Mouse (Mus musculus): ENCODE results near the gene Acp1. TPM values are rescaled to one million over a fixed set of nuclear protein-coding genes. Genes with fewer than 3 reads are reported as not detected.

Acp1 gene
- polyA plus RNA-seq, 1 experiment from 2014 or later = 124 TPM

DNA sequence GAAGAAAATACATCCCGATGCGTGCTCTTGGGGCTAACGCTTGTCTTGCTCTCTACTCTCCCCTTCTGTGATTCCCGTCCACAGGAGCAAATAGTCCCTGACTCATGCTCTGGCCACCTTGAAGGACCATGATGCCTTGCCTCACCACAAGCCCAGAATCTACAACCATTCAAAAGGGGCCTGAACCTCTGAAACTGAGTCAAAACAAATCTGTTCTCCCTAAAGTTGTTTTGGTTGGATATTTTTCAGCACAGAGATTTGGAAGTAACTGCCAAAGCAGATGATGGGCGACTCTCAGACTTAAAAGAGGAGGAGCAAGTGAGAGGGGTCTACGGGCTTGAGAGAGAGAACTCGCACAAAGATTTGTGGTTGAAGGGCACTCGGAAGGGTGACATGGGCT is 529 bp downstream of the Acp1 start:
- H3K9ac ChIP-seq (replicated peaks; ENCODE audit: low read depth, low read length) = peak overlapping the region; percentile 87
- H3K4me1 ChIP-seq (replicated peaks; ENCODE audit: control insufficient read depth, insufficient read depth, low read length) = peaks cover 15% of the 10 kb centered on the region
- peak overlapping the region; percentile 94 for H3K4me2 ChIP-seq (ENCODE audit: low read length)
- H3K36me3 ChIP-seq (ENCODE audit: control insufficient read depth, insufficient read depth) = no peaks in the 10 kb centered on the region
- H3K4me3 ChIP-seq (replicated peaks; ENCODE audit: low read length) = peak overlapping the region; percentile 84
- peak overlapping the region; percentile 58 for H3K27ac ChIP-seq (ENCODE audit: low read length)
- WGBS = 17% methylated on average over 8 of the region's 8 CpGs
- no peaks in the 10 kb centered on the region for H3K27me3 ChIP-seq (replicated peaks; ENCODE audit: control insufficient read depth, insufficient read depth, low read length)
- no peaks in the 10 kb centered on the region for H3K9me3 ChIP-seq (ENCODE audit: control insufficient read depth, low read length)
- ATAC-seq = no peak

GRCm38 (mm10) chr12:30909881-30910280 is 1.5 kb downstream of the Acp1 start:
- no peak for ATAC-seq
- H3K4me3 ChIP-seq (replicated peaks; ENCODE audit: low read length) = no peak overlapping the region
- no peak overlapping the region for H3K9ac ChIP-seq (replicated peaks; ENCODE audit: low read depth, low read length)
- H3K36me3 ChIP-seq (ENCODE audit: control insufficient read depth, insufficient read depth) = no peaks in the 10 kb centered on the region
- WGBS = 94% methylated on average over 2 of the region's 2 CpGs
- H3K9me3 ChIP-seq (ENCODE audit: control insufficient read depth, low read length) = no peaks in the 10 kb centered on the region
- no peaks in the 10 kb centered on the region for H3K27me3 ChIP-seq (replicated peaks; ENCODE audit: control insufficient read depth, insufficient read depth, low read length)
- H3K4me1 ChIP-seq (replicated peaks; ENCODE audit: control insufficient read depth, insufficient read depth, low read length) = peaks cover 15% of the 10 kb centered on the region
- no peak overlapping the region for H3K4me2 ChIP-seq (ENCODE audit: low read length)
- H3K27ac ChIP-seq (ENCODE audit: low read length) = no peak overlapping the region

DNA sequence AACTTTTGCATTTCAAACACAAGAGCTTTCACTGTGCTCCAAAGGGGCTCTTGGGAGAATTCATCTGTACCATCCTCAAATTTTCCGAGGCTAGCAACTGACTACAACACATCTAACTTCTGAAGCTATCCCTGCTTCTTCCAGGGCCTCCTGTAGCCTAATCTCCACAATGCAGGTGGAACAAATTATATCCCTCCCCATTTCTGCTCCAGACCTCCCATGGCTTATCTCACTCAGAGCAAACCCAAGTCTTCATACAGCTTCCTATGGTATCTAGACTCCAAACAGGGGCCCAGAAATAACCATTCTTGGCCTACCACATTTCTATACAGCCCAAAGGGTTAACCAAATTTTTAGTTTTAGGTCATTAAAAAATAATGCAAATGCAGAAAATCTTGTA is 2.7 kb downstream of the Acp1 start:
- WGBS = 88% methylated on average over 1 of the region's 1 CpGs
- Histone ChIP-seq H3K27me3 (replicated peaks; ENCODE audit: control insufficient read depth, insufficient read depth, low read length) (no peaks in the 10 kb centered on the region), H3K9ac (replicated peaks; ENCODE audit: low read depth, low read length) (no peak overlapping the region), H3K4me2 (ENCODE audit: low read length) (no peak overlapping the region), H3K36me3 (ENCODE audit: control insufficient read depth, insufficient read depth) (peaks cover 1% of the 10 kb centered on the region), H3K4me3 (replicated peaks; ENCODE audit: low read length) (no peak overlapping the region), H3K9me3 (ENCODE audit: control insufficient read depth, low read length) (no peaks in the 10 kb centered on the region), H3K27ac (ENCODE audit: low read length) (no peak overlapping the region), H3K4me1 (replicated peaks; ENCODE audit: control insufficient read depth, insufficient read depth, low read length) (peaks cover 15% of the 10 kb centered on the region)
- no peak for ATAC-seq

DNA sequence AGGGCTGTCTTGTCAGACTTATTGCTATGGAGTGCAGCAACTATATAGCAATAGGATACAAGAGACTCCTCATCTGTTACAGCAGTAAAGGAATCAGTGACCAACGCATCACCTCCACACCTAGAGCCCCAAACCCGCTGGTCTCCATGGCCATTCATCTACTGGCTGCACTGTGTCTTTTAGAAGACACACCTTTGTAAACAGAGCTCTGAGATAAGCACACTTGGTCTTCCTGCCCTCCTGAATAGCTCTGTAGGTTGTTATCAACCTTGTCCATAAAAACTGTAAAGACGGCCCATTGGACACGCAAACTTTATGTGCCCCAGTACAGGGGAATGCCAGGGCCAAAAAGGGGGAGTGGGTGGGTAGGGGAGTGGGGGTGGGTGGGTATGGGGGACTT is 14.3 kb downstream of the Acp1 start:
- WGBS = 95% methylated on average over 4 of the region's 4 CpGs

GRCm38 (mm10) chr12:30891438-30891837 is 20.0 kb downstream of the Acp1 start:
- WGBS = 87% methylated on average over 7 of the region's 7 CpGs
- ATAC-seq = no peak

More for the DNA sequence above, 14.3 kb downstream of the Acp1 start:
- Histone ChIP-seq H3K4me3 (replicated peaks; ENCODE audit: low read length) (no peak overlapping the region), H3K9me3 (ENCODE audit: control insufficient read depth, low read length) (no peaks in the 10 kb centered on the region), H3K4me2 (ENCODE audit: low read length) (no peak overlapping the region), H3K36me3 (ENCODE audit: control insufficient read depth, insufficient read depth) (no peaks in the 10 kb centered on the region), H3K27ac (ENCODE audit: low read length) (no peak overlapping the region), H3K4me1 (replicated peaks; ENCODE audit: control insufficient read depth, insufficient read depth, low read length) (no peaks in the 10 kb centered on the region), H3K27me3 (replicated peaks; ENCODE audit: control insufficient read depth, insufficient read depth, low read length) (no peaks in the 10 kb centered on the region), H3K9ac (replicated peaks; ENCODE audit: low read depth, low read length) (no peak overlapping the region)
- ATAC-seq = no peak

GRCm38 (mm10) chr12:30890067-30890466 is 21.3 kb downstream of the Acp1 start:
- Histone ChIP-seq H3K4me3 (replicated peaks; ENCODE audit: low read length) (no peak overlapping the region), H3K27me3 (replicated peaks; ENCODE audit: control insufficient read depth, insufficient read depth, low read length) (peaks cover 17% of the 10 kb centered on the region)
- WGBS = 46% methylated on average over 5 of the region's 5 CpGs

More at GRCm38 (mm10) chr12:30891438-30891837, 20.0 kb downstream of the Acp1 start:
- Histone ChIP-seq H3K36me3 (ENCODE audit: control insufficient read depth, insufficient read depth) (no peaks in the 10 kb centered on the region), H3K27ac (ENCODE audit: low read length) (no peak overlapping the region), H3K9me3 (ENCODE audit: control insufficient read depth, low read length) (no peaks in the 10 kb centered on the region), H3K4me1 (replicated peaks; ENCODE audit: control insufficient read depth, insufficient read depth, low read length) (no peaks in the 10 kb centered on the region), H3K4me2 (ENCODE audit: low read length) (no peak overlapping the region), H3K4me3 (replicated peaks; ENCODE audit: low read length) (no peak overlapping the region), H3K9ac (replicated peaks; ENCODE audit: low read depth, low read length) (no peak overlapping the region), H3K27me3 (replicated peaks; ENCODE audit: control insufficient read depth, insufficient read depth, low read length) (peaks cover 6% of the 10 kb centered on the region; the same call in 1 of the 2 replicates)

DNA sequence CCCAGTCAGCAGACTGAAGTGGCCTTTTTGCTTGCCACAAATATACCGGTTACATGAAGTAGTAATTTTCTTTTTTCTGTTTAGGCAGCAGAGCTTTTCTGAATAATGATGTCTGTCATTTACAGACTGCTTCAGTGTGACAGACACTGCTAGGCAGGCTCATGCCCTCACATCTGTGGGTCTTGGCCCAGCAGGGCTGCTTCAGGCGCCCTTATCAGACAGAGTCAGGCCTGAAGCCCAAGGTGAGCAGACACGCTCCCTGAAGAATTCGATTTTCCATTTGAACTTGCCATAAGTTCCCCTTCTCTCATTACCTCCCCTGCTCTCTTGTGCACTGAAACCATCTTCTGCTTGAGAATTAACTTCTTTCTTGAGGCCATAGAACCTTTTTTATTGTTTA is 23.4 kb downstream of the Acp1 start:
- Histone ChIP-seq H3K4me3 (replicated peaks; ENCODE audit: low read length) (no peak overlapping the region), H3K27me3 (replicated peaks; ENCODE audit: control insufficient read depth, insufficient read depth, low read length) (peaks cover 35% of the 10 kb centered on the region), H3K9me3 (ENCODE audit: control insufficient read depth, low read length) (no peaks in the 10 kb centered on the region), H3K27ac (ENCODE audit: low read length) (no peak overlapping the region), H3K36me3 (ENCODE audit: control insufficient read depth, insufficient read depth) (no peaks in the 10 kb centered on the region), H3K4me1 (replicated peaks; ENCODE audit: control insufficient read depth, insufficient read depth, low read length) (peaks cover 12% of the 10 kb centered on the region), H3K4me2 (ENCODE audit: low read length) (no peak overlapping the region), H3K9ac (replicated peaks; ENCODE audit: low read depth, low read length) (no peak overlapping the region)
- 84% methylated on average over 4 of the region's 4 CpGs for WGBS
- ATAC-seq = no peak

More at GRCm38 (mm10) chr12:30890067-30890466, 21.3 kb downstream of the Acp1 start:
- Histone ChIP-seq H3K9me3 (ENCODE audit: control insufficient read depth, low read length) (no peaks in the 10 kb centered on the region), H3K27ac (ENCODE audit: low read length) (no peak overlapping the region), H3K4me1 (replicated peaks; ENCODE audit: control insufficient read depth, insufficient read depth, low read length) (no peaks in the 10 kb centered on the region), H3K4me2 (ENCODE audit: low read length) (no peak overlapping the region), H3K36me3 (ENCODE audit: control insufficient read depth, insufficient read depth) (no peaks in the 10 kb centered on the region), H3K9ac (replicated peaks; ENCODE audit: low read depth, low read length) (no peak overlapping the region)
- ATAC-seq = no peak

DNA sequence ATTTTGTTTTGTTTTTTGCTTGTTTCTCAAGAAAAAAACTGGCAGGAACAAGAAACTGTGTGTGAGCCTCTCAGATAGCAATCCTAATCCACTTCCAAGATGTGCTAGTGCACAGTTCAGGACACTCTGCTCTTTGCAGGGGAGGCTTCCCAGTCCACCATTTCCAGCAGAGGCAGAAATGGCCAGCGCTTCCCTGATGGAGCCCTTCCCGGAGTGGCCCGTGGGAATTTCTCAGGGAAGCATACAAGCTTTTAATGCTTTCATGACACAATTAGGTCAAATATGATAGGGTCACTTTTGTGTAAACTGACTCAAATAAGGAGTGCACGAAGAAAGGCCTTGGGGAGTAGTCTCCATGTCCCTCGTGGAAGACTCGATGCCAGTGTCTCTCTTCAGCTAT is 25.5 kb downstream of the Acp1 start:
- 85% methylated on average over 6 of the region's 6 CpGs for WGBS
- no peaks in the 10 kb centered on the region for H3K36me3 ChIP-seq (ENCODE audit: control insufficient read depth, insufficient read depth)
- H3K9ac ChIP-seq (replicated peaks; ENCODE audit: low read depth, low read length) = no peak overlapping the region
- no peak overlapping the region for H3K4me2 ChIP-seq (ENCODE audit: low read length)
- H3K4me1 ChIP-seq (replicated peaks; ENCODE audit: control insufficient read depth, insufficient read depth, low read length) = peaks cover 12% of the 10 kb centered on the region
- H3K4me3 ChIP-seq (replicated peaks; ENCODE audit: low read length) = no peak overlapping the region
- H3K9me3 ChIP-seq (ENCODE audit: control insufficient read depth, low read length) = 0 out of 2 replicates have a peak, but pooled peaks cover 3% of the 10 kb centered on the region
- H3K27me3 ChIP-seq (replicated peaks; ENCODE audit: control insufficient read depth, insufficient read depth, low read length) = peaks cover 43% of the 10 kb centered on the region
- no peak overlapping the region for H3K27ac ChIP-seq (ENCODE audit: low read length)
- ATAC-seq = no peak

DNA sequence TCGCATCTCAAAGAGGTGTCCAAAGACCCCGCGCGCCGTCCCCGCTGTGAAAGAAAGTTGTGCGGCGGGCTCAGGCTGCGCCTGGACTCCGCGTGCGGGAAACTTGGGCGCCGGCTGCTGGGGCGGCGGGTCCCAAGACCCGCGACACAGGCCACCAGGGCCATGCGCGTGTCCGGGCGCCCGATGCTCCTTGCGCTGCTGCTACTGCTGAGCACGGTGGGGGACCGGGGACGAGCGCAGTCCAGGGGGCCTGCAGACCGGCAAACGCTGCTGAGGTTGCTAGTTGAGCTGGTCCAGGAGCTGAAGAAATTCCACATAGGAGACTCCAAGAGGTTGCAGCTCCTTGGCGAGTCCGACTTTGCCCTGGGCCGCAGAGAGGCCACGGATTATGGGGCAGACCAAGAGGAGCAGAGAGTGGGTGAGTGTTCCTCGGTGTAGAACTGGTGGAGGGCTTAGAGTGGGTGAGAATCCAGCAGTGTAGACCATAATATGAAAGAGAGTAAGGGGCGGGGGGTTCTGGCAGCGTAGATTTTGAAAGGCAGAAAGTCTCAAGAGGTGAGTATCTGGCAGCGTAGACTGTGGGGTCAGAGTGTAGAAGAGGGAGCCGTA is 26.7 kb downstream of the Acp1 start:
- Histone ChIP-seq H3K4me2 (ENCODE audit: low read length) (peak overlapping the region; percentile 99), H3K4me1 (replicated peaks; ENCODE audit: control insufficient read depth, insufficient read depth, low read length) (peaks cover 12% of the 10 kb centered on the region), H3K9ac (replicated peaks; ENCODE audit: low read depth, low read length) (peak overlapping the region; percentile 54), H3K27ac (ENCODE audit: low read length) (no peak overlapping the region), H3K9me3 (ENCODE audit: control insufficient read depth, low read length) (0 out of 2 replicates have a peak, but pooled peaks cover 3% of the 10 kb centered on the region), H3K36me3 (ENCODE audit: control insufficient read depth, insufficient read depth) (no peaks in the 10 kb centered on the region), H3K27me3 (replicated peaks; ENCODE audit: control insufficient read depth, insufficient read depth, low read length) (peaks cover 43% of the 10 kb centered on the region), H3K4me3 (replicated peaks; ENCODE audit: low read length) (peak overlapping the region; percentile 59)
- WGBS = 7% methylated on average over 36 of the region's 39 CpGs
- peak; percentile 55 for ATAC-seq
